Mouse (Mus musculus) midbrain, embryonic 13.5 days (tissue): ENCODE measurements around the gene Cyp4a30b. TPM values are rescaled to one million over a fixed set of nuclear protein-coding genes. Genes with fewer than 3 reads are reported as not detected.
"Not testable (repeated sequence)": the region's sequence is repeated elsewhere in the genome, so short reads cannot be mapped to it uniquely, and the experiment has no call there.

Experiments
- ATAC-seq: fragments of 200-750 bp; cut with Nextera tagmentation; 2 replicates; pipeline ENCODE4 v1.8.0; 2017; ENCODE audit warnings: mild to moderate bottlenecking, moderate TSS enrichment, moderate library complexity
- H3K27ac ChIP-seq: fragments of 300-500 bp; sonication (generic); 2 replicates; pipeline ENCODE4 v1.5.1; 2015; ENCODE audit warnings: inconsistent platforms, mild to moderate bottlenecking, moderate library complexity
- H3K27me3 ChIP-seq: fragments of 300-500 bp; sonication (generic); 2 replicates; pipeline ENCODE4 v1.6.1; 2015; ENCODE audit warnings: mild to moderate bottlenecking, inconsistent platforms
- H3K36me3 ChIP-seq: fragments of 300-500 bp; sonication (generic); 2 replicates; pipeline ENCODE4 v1.6.1; 2015; ENCODE audit warnings: mild to moderate bottlenecking, inconsistent platforms
- H3K4me1 ChIP-seq: fragments of 300-500 bp; sonication (generic); replicated peaks from 2 replicates; pipeline ENCODE4 v1.6.1; 2015; ENCODE audit warnings: inconsistent platforms
- H3K4me2 ChIP-seq: fragments of 300-500 bp; sonication (generic); replicated peaks from 2 replicates; pipeline ENCODE4 v1.6.1; 2015; ENCODE audit warnings: moderate library complexity, mild to moderate bottlenecking, inconsistent platforms
- H3K4me3 ChIP-seq: fragments of 300-500 bp; sonication (generic); replicated peaks from 2 replicates; pipeline ENCODE4 v1.5.1; 2015; ENCODE audit warnings: mild to moderate bottlenecking, inconsistent platforms
- H3K9ac ChIP-seq: fragments of 300-500 bp; sonication (generic); replicated peaks from 2 replicates; pipeline ENCODE4 v1.6.1; 2015; ENCODE audit warnings: mild to moderate bottlenecking, inconsistent platforms
- H3K9me3 ChIP-seq: fragments of 300-500 bp; sonication (generic); 2 replicates; pipeline ENCODE4 v1.6.1; 2016; ENCODE audit warnings: mild to moderate bottlenecking, inconsistent platforms
- WGBS: fragments of 180-500 bp; shearing (Covaris S2); methylation state at CpG from one replicate; pipeline ENCODE4 v1.1.7; 2015; 5-methylcytosine and 5-hydroxymethylcytosine counted together
- polyA plus RNA-seq: library from polyadenylated mRNA; unstranded; fragments of >200 nt; fragmentation: Nextera tagmentation; extraction: Ambion mirVana; gene quantifications from 2 replicates; pipeline ENCODE4 v1.2.1, GENCODE M21; 2015

Cyp4a30b gene
- not detected in 2 replicates for polyA plus RNA-seq

- Histone ChIP-seq H3K27ac (no peak within 1 kb of the TSS), H3K9ac (no peak within 1 kb of the TSS), H3K4me3 (no peak within 1 kb of the TSS), H3K36me3 (no peaks in the 10 kb centered on the region), H3K4me2 (no peak within 1 kb of the TSS), H3K9me3 (no peaks in the 10 kb centered on the region), H3K27me3 (no peaks in the 10 kb centered on the region), H3K4me1 (no peaks in the 10 kb centered on the region)
- WGBS, result 86% methylated on average over 3 of the region's 3 CpGs
- ATAC-seq, result no peak
Measured at GRCm38 (mm10) chr4:115452304-115452703, at the start of gene Cyp4a30b. Cyp4a30b (plus strand) TSS chr4:115452604.

- not testable (repeated sequence) for H3K27ac ChIP-seq, H3K36me3 ChIP-seq, H3K9me3 ChIP-seq, H3K4me3 ChIP-seq, H3K4me2 ChIP-seq, H3K9ac ChIP-seq, ATAC-seq, H3K4me1 ChIP-seq, H3K27me3 ChIP-seq
Measured at GRCm38 (mm10) chr4:115411324-115411723, 41.1 kb upstream of the Cyp4a30b start, which contains the start of gene Cyp4a12b. Cyp4a12b (plus strand) TSS chr4:115411624.

DNA sequence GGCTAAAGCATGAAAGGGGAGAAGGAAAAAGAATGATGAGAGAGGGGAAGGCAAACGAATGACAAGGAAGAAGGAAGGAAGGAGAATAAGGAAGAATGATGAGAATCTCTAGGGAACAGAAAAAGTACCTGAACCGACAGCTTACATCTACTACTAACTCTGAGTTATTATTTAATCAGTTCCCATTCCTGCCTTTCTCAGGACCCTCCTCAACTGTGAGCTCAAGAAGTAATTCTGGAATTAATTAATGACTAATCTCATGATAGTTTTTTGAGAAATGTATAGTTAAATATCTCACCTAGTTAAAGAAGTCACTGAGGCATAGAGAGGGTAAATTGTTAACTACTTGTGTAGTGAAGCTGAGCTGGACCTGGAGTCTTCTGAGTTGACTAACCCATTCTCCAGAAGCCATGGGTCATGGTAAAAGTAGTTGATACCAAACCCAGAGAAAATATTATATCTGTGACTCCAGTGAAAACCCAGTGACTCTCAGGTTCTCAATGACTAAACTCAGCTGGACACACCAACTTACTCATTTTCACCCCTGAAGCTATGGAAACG is 1.7 kb upstream of the Cyp4a30b start:
- no peak for ATAC-seq
- Histone ChIP-seq H3K4me2 (no peak overlapping the region), H3K4me3 (no peak overlapping the region), H3K36me3 (no peaks in the 10 kb centered on the region), H3K9me3 (no peaks in the 10 kb centered on the region), H3K9ac (no peak overlapping the region), H3K27ac (no peak overlapping the region), H3K27me3 (no peaks in the 10 kb centered on the region), H3K4me1 (no peaks in the 10 kb centered on the region)
- WGBS, result 73% methylated on average over 3 of the region's 3 CpGs

- H3K4me2 ChIP-seq, H3K4me1 ChIP-seq, ATAC-seq, H3K27ac ChIP-seq, H3K9me3 ChIP-seq, H3K27me3 ChIP-seq, H3K9ac ChIP-seq, H3K36me3 ChIP-seq, H3K4me3 ChIP-seq: not testable (repeated sequence)
- 90% methylated on average over 3 of the region's 3 CpGs for WGBS
Measured at GRCm38 (mm10) chr4:115473585-115473984, 21.2 kb downstream of the Cyp4a30b start.

GRCm38 (mm10) chr4:115476051-115476450 is 23.6 kb downstream of the Cyp4a30b start:
- H3K27ac ChIP-seq, H3K27me3 ChIP-seq, H3K4me3 ChIP-seq, H3K4me2 ChIP-seq, ATAC-seq, H3K9me3 ChIP-seq, H3K4me1 ChIP-seq, H3K9ac ChIP-seq, H3K36me3 ChIP-seq: not testable (repeated sequence)

GRCm38 (mm10) chr4:115481006-115481652 is 28.7 kb downstream of the Cyp4a30b start:
- Histone ChIP-seq H3K27me3 (no peaks in the 10 kb centered on the region), H3K36me3 (no peaks in the 10 kb centered on the region), H3K9ac (no peak overlapping the region), H3K27ac (no peak overlapping the region), H3K9me3 (no peaks in the 10 kb centered on the region), H3K4me2 (no peak overlapping the region), H3K4me3 (no peak overlapping the region), H3K4me1 (no peaks in the 10 kb centered on the region)
- WGBS, result 74% methylated on average over 6 of the region's 6 CpGs
- ATAC-seq, result no peak

- Histone ChIP-seq H3K27me3 (no peaks in the 10 kb centered on the region), H3K4me3 (no peak within 1 kb of the TSS), H3K27ac (no peak within 1 kb of the TSS), H3K9me3 (no peaks in the 10 kb centered on the region), H3K4me1 (no peaks in the 10 kb centered on the region), H3K9ac (no peak within 1 kb of the TSS), H3K36me3 (no peaks in the 10 kb centered on the region), H3K4me2 (no peak within 1 kb of the TSS)
- no peak for ATAC-seq
- WGBS, result 91% methylated on average over 1 of the region's 1 CpGs
Measured at GRCm38 (mm10) chr4:115496001-115496400, 43.6 kb downstream of the Cyp4a30b start, which contains the start of gene Cyp4a14. Cyp4a14 (minus strand) TSS chr4:115496142.

- Histone ChIP-seq H3K9ac (no peak overlapping the region), H3K4me3 (no peak overlapping the region)
- WGBS, result 86% methylated on average over 3 of the region's 3 CpGs
Measured at GRCm38 (mm10) chr4:115497466-115497865, 45.1 kb downstream of the Cyp4a30b start.

GRCm38 (mm10) chr4:115513964-115514363 is 61.6 kb downstream of the Cyp4a30b start:
- not testable (repeated sequence) for H3K27me3 ChIP-seq, H3K9ac ChIP-seq, H3K4me3 ChIP-seq, H3K36me3 ChIP-seq, H3K4me1 ChIP-seq, ATAC-seq, H3K4me2 ChIP-seq, H3K27ac ChIP-seq, H3K9me3 ChIP-seq

More at GRCm38 (mm10) chr4:115497466-115497865, 45.1 kb downstream of the Cyp4a30b start:
- Histone ChIP-seq H3K4me1 (no peaks in the 10 kb centered on the region), H3K4me2 (no peak overlapping the region), H3K36me3 (no peaks in the 10 kb centered on the region), H3K27ac (no peak overlapping the region), H3K9me3 (no peaks in the 10 kb centered on the region), H3K27me3 (no peaks in the 10 kb centered on the region)
- ATAC-seq, result no peak

DNA sequence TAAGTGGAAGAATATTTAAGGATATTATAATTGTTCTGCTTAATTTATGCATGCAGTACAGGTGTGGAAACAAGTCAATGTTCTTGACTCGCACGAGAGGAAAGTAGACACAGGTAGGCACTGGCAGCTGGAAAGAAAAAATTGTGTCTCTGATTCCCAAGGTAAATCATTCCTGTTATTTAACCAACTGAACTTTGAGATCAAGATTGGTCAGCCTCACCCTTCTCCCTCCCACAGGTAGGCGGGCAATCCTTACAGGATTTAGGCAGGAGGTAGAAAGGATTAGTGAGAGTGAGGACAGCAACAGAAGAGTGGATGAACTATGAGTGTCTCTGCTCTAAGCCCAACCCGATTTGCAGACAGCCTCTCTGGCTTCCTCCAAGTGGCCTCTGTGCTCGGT is 65.6 kb downstream of the Cyp4a30b start, which contains the start of gene Cyp4a10:
Gene Cyp4a10 (plus strand): TSS at position 265 of the 400 bp plus-strand sequence.
- H3K4me1 ChIP-seq, H3K36me3 ChIP-seq, H3K4me3 ChIP-seq, H3K9me3 ChIP-seq, H3K9ac ChIP-seq, H3K27ac ChIP-seq, H3K27me3 ChIP-seq, ATAC-seq, H3K4me2 ChIP-seq: not testable (repeated sequence)
- WGBS, result 88% methylated on average over 5 of the region's 5 CpGs

DNA sequence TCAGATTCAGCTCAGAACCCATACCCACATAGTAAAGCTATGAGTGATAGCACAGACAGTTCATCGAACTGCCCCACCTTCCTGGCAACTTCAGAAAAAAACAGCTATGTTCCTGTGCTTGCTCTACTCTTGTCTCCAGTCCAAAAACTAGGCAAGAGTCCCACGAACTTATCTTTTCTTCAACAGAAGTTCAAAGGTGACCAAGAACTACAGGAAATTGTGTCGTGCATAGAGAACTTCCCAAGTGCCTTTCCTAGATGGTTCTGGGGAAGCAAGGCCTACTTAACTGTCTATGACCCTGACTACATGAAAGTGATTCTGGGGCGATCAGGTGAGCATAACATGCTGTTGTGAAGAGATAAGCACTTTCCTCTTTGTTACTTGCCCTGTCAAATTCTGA is 67.0 kb downstream of the Cyp4a30b start:
- no peaks in the 10 kb centered on the region for H3K36me3 ChIP-seq

More for the DNA sequence above, 67.0 kb downstream of the Cyp4a30b start:
- no peak for ATAC-seq
- no peak overlapping the region for H3K27ac ChIP-seq
- H3K4me1 ChIP-seq, result no peaks in the 10 kb centered on the region
- no peak overlapping the region for H3K4me3 ChIP-seq
- H3K9ac ChIP-seq, result no peak overlapping the region
- no peak overlapping the region for H3K4me2 ChIP-seq
- no peaks in the 10 kb centered on the region for H3K9me3 ChIP-seq
- H3K27me3 ChIP-seq, result no peaks in the 10 kb centered on the region
- 80% methylated on average over 4 of the region's 4 CpGs for WGBS
